In the genomic region with DNA sequence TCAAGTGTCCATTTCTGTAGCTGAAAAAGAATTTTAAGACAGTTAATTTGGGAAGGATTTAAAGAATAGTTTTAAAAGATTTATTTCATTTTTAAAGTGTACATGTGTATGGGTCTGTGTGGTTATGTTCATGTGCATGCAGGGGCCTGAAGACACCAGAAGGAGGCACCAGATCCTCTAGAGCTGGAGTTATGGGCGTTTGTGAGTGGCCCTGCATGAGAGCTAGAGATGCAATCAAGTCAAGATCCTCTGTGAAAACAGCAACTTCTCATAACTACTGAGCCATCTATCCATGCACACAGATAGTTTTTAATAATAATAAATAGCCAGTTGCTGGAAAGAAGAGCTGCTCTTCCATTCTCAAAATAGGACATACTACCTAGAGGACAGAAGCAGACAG, we compare ENCODE assay signal across 24 mouse cellular contexts.
A peak's percentile ranks its signal among the peaks of the same experiment; 100 is the strongest.
DNase-seq lines count a peak whose midpoint lies in the region; ATAC-seq and TF ChIP-seq lines count a peak whose summit lies in the region.
"Had no signal": no experiment of that assay in that cellular context is flagged by ENCODE, and none has a peak within 500 bp of the region (broad histone marks: within the 10 kb centered on the region; RNA-seq: fewer than 3 reads in every experiment).

No protein-coding gene starts in this region.

- no peaks in the 10 kb centered on the region for H3K36me3 ChIP-seq in intestine, postnatal 0 days (ENCODE audit: control insufficient read depth, insufficient read depth)
- no peaks in the 10 kb centered on the region for H3K36me3 ChIP-seq in intestine, embryonic 15.5 days
- H3K36me3 ChIP-seq in lung, postnatal 0 days (ENCODE audit: insufficient read depth, low read length), result no peaks in the 10 kb centered on the region
- H3K36me3 ChIP-seq in small intestine, adult 2 months (ENCODE audit: control insufficient read depth, insufficient read depth, low read length), result no peaks in the 10 kb centered on the region
- H3K36me3 ChIP-seq: hindbrain, embryonic 15.5 days; limb, embryonic 12.5 days; midbrain, embryonic 10.5 days had no signal

- in situ Hi-C loops in Patski (cut with MboI; ENCODE audit: low pct_unique_long_range_greater_than_20kb), result no loop called here

- H3K4me2 ChIP-seq in intestine, postnatal 0 days (replicated peaks; ENCODE audit: low read depth), result no peak overlapping the region
- H3K4me2 ChIP-seq in intestine, embryonic 15.5 days (replicated peaks), result no peak overlapping the region
- no peak overlapping the region for H3K4me2 ChIP-seq in lung, postnatal 0 days (replicated peaks; ENCODE audit: low read depth, low read length)
- H3K4me2 ChIP-seq: heart, embryonic 11.5 days; hindbrain, embryonic 15.5 days; limb, embryonic 12.5 days had no signal

- no peaks in the 10 kb centered on the region for H3K9me3 ChIP-seq in intestine, postnatal 0 days (ENCODE audit: control insufficient read depth)
- H3K9me3 ChIP-seq in intestine, embryonic 15.5 days, result no peaks in the 10 kb centered on the region
- H3K9me3 ChIP-seq in lung, postnatal 0 days (ENCODE audit: low read length), result no peaks in the 10 kb centered on the region
- H3K9me3 ChIP-seq: hindbrain, embryonic 15.5 days; limb, embryonic 12.5 days; midbrain, embryonic 10.5 days had no signal

- peak; percentile 49 for TF ChIP-seq CTCF in intestine, postnatal 0 days (IDR thresholded peaks at IDR 0.05; ENCODE audit: low read depth)
- peak; percentile 24 for TF ChIP-seq CTCF in lung, postnatal 0 days (IDR thresholded peaks at IDR 0.05)
- peak; percentile 54 for TF ChIP-seq CTCF in Patski (IDR thresholded peaks at IDR 0.05)
- TF ChIP-seq CTCF in small intestine, adult 2 months (IDR thresholded peaks at IDR 0.05; ENCODE audit: extremely low read depth, insufficient read length, insufficient replicate concordance, low read depth, low read length), result peak; percentile 14; the same call in 1 of the 2 replicates

- 86% methylated on average over 1 of the region's 1 CpGs for WGBS in intestine, postnatal 0 days
- 86% methylated on average over 1 of the region's 1 CpGs for WGBS in intestine, embryonic 15.5 days
- WGBS in lung, postnatal 0 days, result 77% methylated on average over 1 of the region's 1 CpGs
- 71% methylated on average over 1 of the region's 1 CpGs for WGBS in small intestine, adult 2 months

- no peaks in the 10 kb centered on the region for H3K27me3 ChIP-seq in intestine, postnatal 0 days (replicated peaks; ENCODE audit: control insufficient read depth, insufficient read depth, low read length)
- H3K27me3 ChIP-seq in intestine, embryonic 15.5 days (replicated peaks), result no peaks in the 10 kb centered on the region
- H3K27me3 ChIP-seq in lung, postnatal 0 days (replicated peaks; ENCODE audit: insufficient read depth, low read length), result no peaks in the 10 kb centered on the region
- H3K27me3 ChIP-seq in Patski, result no peaks in the 10 kb centered on the region
- H3K27me3 ChIP-seq in small intestine, adult 2 months (ENCODE audit: control insufficient read depth, insufficient read depth, low read length), result no peaks in the 10 kb centered on the region
- H3K27me3 ChIP-seq: hindbrain, embryonic 15.5 days; limb, embryonic 12.5 days had no signal

- no peak for DNase-seq in lung, postnatal 0 days (ENCODE audit: low spot score)
- DNase-seq in lung, postnatal 10 days, result no peak
- no peak for DNase-seq in Patski (ENCODE audit: low read depth, low spot score)
- no peak for DNase-seq in ovary, postnatal 10 days (ENCODE audit: low spot score)
- DNase-seq: adrenal gland, postnatal 14 days; B cell, adult 2 months; cerebellum, adult 18-20 months; cerebellum, postnatal 10 days; forebrain, postnatal 0 days; gastrocnemius, postnatal 14 days; kidney, adult 8-10 months; kidney, postnatal 14 days; retina, postnatal 1 day; right cerebral cortex, postnatal 14 days; thymus, postnatal 4 days had no signal

- CTCF ChIA-PET in Patski (lab: Charles Lee), result interaction anchor here (1.0 to 2.4 kb wide), 5 partner anchors 9 to 33 kb away, joined by 3 to 5 read pairs (median 3); no protein-coding TSS in a partner anchor

- H3K27ac ChIP-seq in intestine, postnatal 0 days (ENCODE audit: low read depth, low read length), result no peak overlapping the region
- H3K27ac ChIP-seq in intestine, embryonic 15.5 days, result no peak overlapping the region
- H3K27ac ChIP-seq in lung, postnatal 0 days (ENCODE audit: low read length), result no peak overlapping the region
- no peak overlapping the region for H3K27ac ChIP-seq in small intestine, adult 2 months (ENCODE audit: insufficient read depth, low read depth, low read length)
- H3K27ac ChIP-seq: hindbrain, embryonic 15.5 days; left cerebral cortex, adult 2 months; limb, embryonic 12.5 days; midbrain, embryonic 10.5 days had no signal

- POLR2A ChIA-PET in Patski (lab: Charles Lee), result no interaction called here

- H3K4me1 ChIP-seq in intestine, postnatal 0 days (replicated peaks; ENCODE audit: control insufficient read depth, insufficient read depth, low read length), result no peaks in the 10 kb centered on the region
- no peaks in the 10 kb centered on the region for H3K4me1 ChIP-seq in intestine, embryonic 15.5 days (replicated peaks)
- no peaks in the 10 kb centered on the region for H3K4me1 ChIP-seq in lung, postnatal 0 days (ENCODE audit: insufficient read depth, low read depth, low read length)
- no peaks in the 10 kb centered on the region for H3K4me1 ChIP-seq in small intestine, adult 2 months (ENCODE audit: control insufficient read depth, insufficient read depth, insufficient read length, low read length)
- H3K4me1 ChIP-seq: hindbrain, embryonic 15.5 days; limb, embryonic 12.5 days; midbrain, embryonic 10.5 days had no signal

- H3K9ac ChIP-seq in intestine, postnatal 0 days (ENCODE audit: low read depth, low read length), result no peak overlapping the region
- no peak overlapping the region for H3K9ac ChIP-seq in intestine, embryonic 15.5 days
- H3K9ac ChIP-seq in lung, postnatal 0 days (replicated peaks; ENCODE audit: low read depth), result no peak overlapping the region
- H3K9ac ChIP-seq: forebrain, postnatal 0 days; hindbrain, embryonic 15.5 days; limb, embryonic 12.5 days had no signal

- no peak overlapping the region for H3K4me3 ChIP-seq in intestine, postnatal 0 days (ENCODE audit: low read depth, low read length)
- H3K4me3 ChIP-seq in intestine, embryonic 15.5 days (replicated peaks), result no peak overlapping the region
- no peak overlapping the region for H3K4me3 ChIP-seq in lung, postnatal 0 days (ENCODE audit: low read depth, low read length)
- H3K4me3 ChIP-seq in small intestine, adult 2 months (ENCODE audit: low read depth, low read length), result no peak overlapping the region
- H3K4me3 ChIP-seq: erythroblast, embryonic 14.5 days; hindbrain, embryonic 15.5 days; left cerebral cortex, adult 2 months; limb, embryonic 12.5 days; midbrain, embryonic 10.5 days had no signal

- TF ChIP-seq EP300 in lung, postnatal 0 days (IDR thresholded peaks at IDR 0.05), result no peak

- TF ChIP-seq POLR2A in small intestine, adult 2 months (IDR thresholded peaks at IDR 0.05; ENCODE audit: low read depth, low read length), result no peak

- no peak for ATAC-seq in intestine, postnatal 0 days
- ATAC-seq in intestine, embryonic 15.5 days, result no peak
- ATAC-seq in lung, postnatal 0 days, result no peak
- ATAC-seq in Patski, result no peak
- ATAC-seq: forebrain, postnatal 0 days had no signal
